Mouse (Mus musculus) ES-E14 (cell line): ENCODE measurements around the gene Zfp646. TPM values are rescaled to one million over a fixed set of nuclear protein-coding genes. Genes with fewer than 3 reads are reported as not detected.

Experiments
- DNase-seq: peaks from one replicate; pipeline ENCODE4 v3.0.0-alpha.2; 2013; ENCODE audit warnings: low read depth, low spot score
- H3K27ac ChIP-seq: 2 replicates; pipeline ENCODE4 v1.5.1; 2012; ENCODE audit warnings: low read depth, mild to moderate bottlenecking, low read length, moderate library complexity, mixed read lengths; ENCODE audit not compliant: poor library complexity, insufficient read depth, severe bottlenecking
- H3K36me3 ChIP-seq: 2 replicates; pipeline ENCODE4 v1.6.1; 2012; ENCODE audit warnings: mild to moderate bottlenecking, low read length, moderate library complexity, mixed read lengths; ENCODE audit not compliant: control insufficient read depth, poor library complexity, insufficient read depth, severe bottlenecking
- H3K4me1 ChIP-seq, 2 experiments: fragments of 150-350 bp in 1 of 2; sonication (generic) in 1 of 2; 2 replicates each; pipeline ENCODE4 v1.6.1; 2012; ENCODE audit warnings: low read length in 2 of 2, mild to moderate bottlenecking in 1 of 2, mixed read lengths in 1 of 2; ENCODE audit not compliant: control insufficient read depth in 2 of 2, insufficient read depth in 2 of 2, poor library complexity in 1 of 2
- H3K4me3 ChIP-seq, 2 experiments: fragments of 150-350 bp in 1 of 2; sonication (generic) in 1 of 2; 2 replicates each; pipeline ENCODE4 v1.5.1; 2012; ENCODE audit warnings: low read length in 2 of 2, low read depth in 1 of 2, mild to moderate bottlenecking in 1 of 2, mixed read lengths in 1 of 2; ENCODE audit not compliant: insufficient read depth in 1 of 2, poor library complexity in 1 of 2, severe bottlenecking in 1 of 2
- H3K9ac ChIP-seq: 2 replicates; pipeline ENCODE4 v1.6.1; 2012; ENCODE audit warnings: low read depth, mild to moderate bottlenecking, low read length, mixed read lengths; ENCODE audit not compliant: poor library complexity, insufficient read depth, severe bottlenecking
- H3K9me3 ChIP-seq: fragments of 150-350 bp; sonication (generic); 2 replicates; pipeline ENCODE4 v1.6.1; 2012; ENCODE audit warnings: low read depth, mild to moderate bottlenecking, low read length; ENCODE audit not compliant: control insufficient read depth, insufficient read depth
- CHD2 ChIP-seq: IDR thresholded peaks from 2 replicates; pipeline ENCODE4 v1.6.1; 2014; ENCODE audit warnings: mild to moderate bottlenecking, low read depth, low read length, inconsistent platforms
- HCFC1 ChIP-seq: IDR thresholded peaks from 2 replicates; pipeline ENCODE4 v1.6.1; 2012; ENCODE audit warnings: low read length, inconsistent platforms, borderline replicate concordance; ENCODE audit not compliant: insufficient read depth
- MAFK ChIP-seq: IDR thresholded peaks from 2 replicates; pipeline ENCODE4 v1.6.1; 2014; ENCODE audit warnings: mild to moderate bottlenecking, low read depth, low read length, inconsistent platforms; ENCODE audit not compliant: insufficient read depth
- ZC3H11A ChIP-seq: IDR thresholded peaks from 2 replicates; pipeline ENCODE4 v1.6.1; 2012; ENCODE audit warnings: low read depth, mild to moderate bottlenecking, inconsistent platforms, low read length, borderline replicate concordance
- ZNF384 ChIP-seq: IDR thresholded peaks from 2 replicates; pipeline ENCODE4 v1.6.1; 2012; ENCODE audit warnings: low read depth, low read length, inconsistent platforms
- in situ Hi-C, 2 experiments: fragments of 600-800 bp; cut with MboI; formaldehyde crosslinking; loops; one replicate each; pipeline ENCODE4 v1.15.1; 2025; ENCODE audit warnings: low sequenced_read_pairs in 2 of 2, inconsistent platforms in 1 of 2; ENCODE audit not compliant: unreplicated experiment in 2 of 2
- total RNA-seq: library from RNA; depleted of rRNA; stranded (reverse); fragments of 300-350 nt; gene quantifications from 2 replicates; pipeline ENCODE4 v1.2.3, GENCODE M21; 2012

The Zfp646 gene
- total RNA-seq, 1 experiment: 44.7 TPM

- Histone ChIP-seq H3K4me3 (no peak overlapping the region), H3K36me3 (peaks cover 45% of the 10 kb centered on the region), H3K4me1 (peaks cover 0 to 7% of the 10 kb centered on the region in 2 experiments; a peak in 1 of 4 replicates), H3K9me3 (no peaks in the 10 kb centered on the region), H3K9ac (no peak overlapping the region), H3K27ac (no peak overlapping the region)
- DNase-seq: no peak
- TF ChIP-seq ZNF384 (no peak), MAFK (no peak), ZC3H11A (no peak), HCFC1 (no peak), CHD2 (no peak)
- in situ Hi-C loops: no loop called here
These were observed 11.8 kb downstream of the Zfp646 start for GRCm38 (mm10) chr7:127887781-127888180.

GRCm38 (mm10) chr7:127888821-127889220 lies 12.8 kb downstream of the Zfp646 start:
- no peak overlapping the region for H3K4me3 ChIP-seq
- peaks cover 0 to 7% of the 10 kb centered on the region in 2 experiments; a peak in 1 of 4 replicates for H3K4me1 ChIP-seq
- in situ Hi-C loops: no loop called here
- peaks cover 40% of the 10 kb centered on the region for H3K36me3 ChIP-seq
- no peak overlapping the region for H3K9ac ChIP-seq
- TF ChIP-seq ZC3H11A (no peak), MAFK (no peak), ZNF384 (no peak), CHD2 (no peak), HCFC1 (no peak)
- H3K9me3 ChIP-seq: no peaks in the 10 kb centered on the region
- DNase-seq: no peak
- H3K27ac ChIP-seq: no peak overlapping the region

GRCm38 (mm10) chr7:127890798-127891197 lies 14.8 kb downstream of the Zfp646 start, which contains the start of gene Prss53:
Prss53 (minus strand) TSS chr7:127890970.
- Histone ChIP-seq H3K27ac (no peak within 1 kb of the TSS), H3K4me3 (no peak within 1 kb of the TSS), H3K9me3 (no peaks in the 10 kb centered on the region), H3K36me3 (peaks cover 28% of the 10 kb centered on the region), H3K4me1 (peaks cover 0 to 9% of the 10 kb centered on the region in 2 experiments; a peak in 1 of 4 replicates), H3K9ac (no peak within 1 kb of the TSS)
- no peak for DNase-seq
- TF ChIP-seq ZNF384: no peak
- no peak for TF ChIP-seq CHD2
- no peak for TF ChIP-seq HCFC1
- TF ChIP-seq MAFK: no peak
- TF ChIP-seq ZC3H11A: no peak
- in situ Hi-C loops: no loop called here

GRCm38 (mm10) chr7:127894480-127894879 lies 18.5 kb downstream of the Zfp646 start:
- H3K4me1 ChIP-seq: peaks cover 0 to 5% of the 10 kb centered on the region in 2 experiments; a peak in 1 of 4 replicates
- peak overlapping the region in 1 of 2 experiments; percentile 78; a peak in 3 of 4 replicates for H3K4me3 ChIP-seq
- H3K36me3 ChIP-seq: peaks cover 10% of the 10 kb centered on the region; the same call in 1 of the 2 replicates
- no peaks in the 10 kb centered on the region for H3K9me3 ChIP-seq
- H3K9ac ChIP-seq: peak overlapping the region; percentile 20; the same call in 1 of the 2 replicates
- in situ Hi-C loops: no loop called here
- no peak for TF ChIP-seq HCFC1
- TF ChIP-seq CHD2: no peak
- no peak for TF ChIP-seq MAFK
- TF ChIP-seq ZC3H11A: no peak
- no peak for TF ChIP-seq ZNF384
- H3K27ac ChIP-seq: no peak overlapping the region
- DNase-seq: no peak
